Mouse (Mus musculus): ENCODE data around the gene Fgf22.

DNA sequence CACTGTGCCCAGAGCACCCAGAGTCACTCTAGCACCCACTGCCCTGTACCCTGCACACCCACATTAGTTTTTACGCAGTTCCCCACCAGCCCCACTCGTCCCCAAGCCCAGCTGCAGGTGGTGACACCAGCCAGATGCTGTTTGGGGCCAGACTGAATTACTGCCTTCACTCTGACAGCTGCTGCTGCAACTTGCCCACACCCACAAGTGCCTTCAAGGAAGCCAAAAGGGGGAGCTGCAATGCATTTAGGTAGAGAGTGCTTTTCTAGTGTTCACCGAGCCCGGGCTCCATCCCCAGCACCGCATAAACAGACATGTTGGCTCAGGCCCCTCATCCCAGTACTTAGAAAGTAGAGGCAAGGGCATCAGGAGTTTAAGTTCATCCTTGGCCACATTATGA is 27.1 kb downstream of the Fgf22 start:
- no peak for TF ChIP-seq CTCF (IDR thresholded peaks at IDR 0.05; ENCODE audit: low read depth, low read length)
- TF ChIP-seq POLR2A (IDR thresholded peaks at IDR 0.05; ENCODE audit: extremely low read depth, insufficient read depth, low read length): no peak

All from liver, adult 2 months (tissue).